Mouse (Mus musculus) embryo, embryonic 10 days (tissue): Measurements from ENCODE around the gene Mecom.
A peak's percentile ranks its signal among the peaks of the same experiment; 100 is the strongest.

Experiments
- DNase-seq: peaks from one replicate; pipeline ENCODE4 v3.0.0-alpha.2; 2015; ENCODE audit warnings: low spot score

Mecom gene

DNA sequence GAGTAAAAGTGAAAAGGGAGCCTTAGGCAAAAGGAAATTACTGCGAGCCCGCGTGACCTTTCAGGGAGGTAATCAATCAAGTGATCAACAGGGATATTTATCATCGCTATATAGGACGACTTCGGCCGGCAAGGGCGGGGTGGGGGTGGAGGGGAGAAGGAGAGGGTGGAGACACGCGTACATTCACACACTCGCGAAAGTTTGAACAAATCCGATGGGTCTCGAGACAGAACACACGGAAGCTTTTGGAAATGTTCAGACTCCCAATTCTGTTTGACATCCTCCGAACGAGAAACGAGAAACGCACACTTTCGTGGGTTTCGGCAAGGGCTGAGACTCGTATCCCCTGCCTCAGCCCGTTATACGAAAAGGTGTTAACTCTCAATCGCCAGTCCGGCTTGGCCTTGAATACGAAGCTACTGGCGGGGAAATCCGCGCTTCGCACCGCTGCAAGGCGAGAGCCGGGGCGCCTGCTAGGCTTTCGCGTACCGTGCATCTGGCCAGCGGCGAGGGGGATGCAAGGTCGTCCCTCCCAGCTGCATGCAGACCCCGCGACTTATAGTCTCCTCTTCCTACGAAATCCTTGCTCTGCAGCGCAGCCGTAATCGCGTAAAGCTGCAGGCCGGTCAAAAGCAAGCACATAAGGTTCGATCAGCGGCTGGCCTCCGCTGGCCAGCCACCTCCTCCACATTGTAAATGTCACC lies 33.6 kb downstream of the Mecom start:
- DNase-seq = peak; percentile 75

DNA sequence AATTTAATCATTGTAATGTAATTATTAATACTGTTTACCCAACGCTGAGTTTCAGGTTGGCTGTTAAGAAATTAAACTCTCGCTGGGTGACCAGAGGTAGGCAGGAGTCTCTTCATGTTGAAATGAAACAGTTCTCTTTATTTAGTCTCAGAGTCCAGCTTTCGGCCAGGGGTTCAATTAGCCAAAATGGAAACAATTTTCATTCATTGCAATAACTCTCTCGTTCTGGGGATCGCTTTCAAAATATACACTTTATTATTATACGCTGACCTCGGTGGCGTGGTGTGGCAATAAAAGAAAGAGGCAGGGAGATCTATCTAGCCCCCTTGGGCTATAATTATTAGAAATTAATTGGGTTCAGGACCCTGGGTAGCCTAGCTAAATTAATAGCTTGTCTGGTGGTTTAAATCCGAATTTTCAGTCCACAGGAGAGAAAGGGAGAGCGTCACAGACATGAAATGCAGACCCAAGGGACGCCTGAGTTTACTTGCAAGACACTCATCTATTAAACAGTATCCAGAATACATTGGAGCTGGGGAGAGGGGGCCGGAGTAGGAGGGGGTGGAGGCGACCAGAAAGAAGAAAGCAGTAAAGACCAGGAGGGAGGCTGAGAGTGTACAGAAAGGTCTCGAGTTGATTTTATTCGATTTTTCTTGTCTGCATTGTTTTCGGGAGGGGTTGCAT lies 34.4 kb downstream of the Mecom start:
- peak; percentile 33 for DNase-seq

DNA sequence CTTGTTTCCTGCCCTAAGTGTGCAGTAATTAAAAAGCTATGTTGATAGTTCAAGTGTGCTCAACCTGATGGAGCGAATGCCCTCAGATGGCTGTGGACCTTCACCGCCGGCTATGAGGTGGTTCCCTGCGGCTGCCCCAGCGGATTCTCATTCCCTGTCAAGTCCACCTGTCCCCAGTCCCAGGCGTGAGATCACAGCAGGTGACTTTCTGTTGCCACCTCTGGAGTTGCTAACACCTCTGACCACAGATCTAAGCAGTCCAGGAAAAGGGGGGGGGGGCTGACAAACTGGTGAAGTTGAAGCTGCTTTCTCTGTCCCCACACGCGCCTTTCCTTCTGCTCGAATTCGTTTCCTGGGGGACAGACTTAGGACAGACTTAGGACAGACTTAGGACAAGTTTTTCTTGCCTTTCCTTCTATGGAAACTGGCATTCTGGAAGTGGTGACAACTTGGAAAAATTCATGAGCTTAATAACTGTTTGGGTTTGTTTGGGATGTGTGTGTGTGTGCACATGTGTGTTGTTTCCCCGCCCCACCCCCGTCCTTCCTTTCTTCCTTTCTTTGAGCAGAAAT lies 35.3 kb downstream of the Mecom start:
- peak; percentile 38 for DNase-seq

DNA sequence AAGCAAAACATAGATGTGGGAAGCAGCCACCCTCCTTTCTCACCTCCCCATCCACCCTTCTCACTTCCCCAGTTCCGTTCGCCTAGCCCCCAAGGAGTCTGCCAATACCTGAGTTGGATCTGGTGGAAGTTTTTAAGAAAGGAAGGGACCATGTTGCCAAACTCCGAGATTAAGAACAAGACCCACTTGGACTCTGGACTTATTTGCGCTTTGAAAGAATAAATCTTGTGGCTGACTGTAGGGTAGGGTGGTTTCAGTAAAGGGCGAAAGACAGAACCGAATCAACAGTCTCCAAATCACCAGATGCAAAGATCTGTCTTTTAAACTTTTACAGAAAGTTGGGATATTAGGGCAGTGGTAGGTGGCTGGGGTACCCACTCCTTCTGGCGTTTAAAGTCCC lies 36.0 kb downstream of the Mecom start:
- no peak for DNase-seq

DNA sequence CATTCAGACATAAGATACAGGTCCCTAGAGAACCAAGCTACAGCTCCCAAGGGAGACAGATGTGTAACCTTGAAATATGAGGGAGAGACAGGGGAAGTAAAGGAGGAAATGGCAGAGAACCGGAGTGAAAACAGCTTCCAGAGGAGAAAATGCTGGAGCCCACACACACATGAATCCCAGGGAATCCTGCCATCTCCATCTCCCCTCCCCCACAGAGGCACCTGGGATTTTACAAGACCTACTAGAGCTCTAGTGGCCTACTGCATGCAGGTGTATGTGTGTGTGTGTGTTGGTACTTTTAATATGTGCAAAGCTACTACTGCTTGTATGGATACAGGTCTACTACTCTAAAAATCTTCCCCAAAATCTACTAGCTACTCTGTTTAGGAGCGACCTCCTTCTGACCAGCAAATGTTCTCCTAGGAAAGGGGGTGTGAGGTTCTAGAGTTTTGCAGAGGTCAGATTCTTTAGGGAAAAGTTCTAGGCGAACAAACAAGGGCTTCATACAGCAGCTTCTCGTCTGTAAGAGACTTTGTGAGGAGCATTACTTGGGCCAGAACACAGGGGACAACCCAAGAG lies 36.7 kb downstream of the Mecom start:
- no peak for DNase-seq

DNA sequence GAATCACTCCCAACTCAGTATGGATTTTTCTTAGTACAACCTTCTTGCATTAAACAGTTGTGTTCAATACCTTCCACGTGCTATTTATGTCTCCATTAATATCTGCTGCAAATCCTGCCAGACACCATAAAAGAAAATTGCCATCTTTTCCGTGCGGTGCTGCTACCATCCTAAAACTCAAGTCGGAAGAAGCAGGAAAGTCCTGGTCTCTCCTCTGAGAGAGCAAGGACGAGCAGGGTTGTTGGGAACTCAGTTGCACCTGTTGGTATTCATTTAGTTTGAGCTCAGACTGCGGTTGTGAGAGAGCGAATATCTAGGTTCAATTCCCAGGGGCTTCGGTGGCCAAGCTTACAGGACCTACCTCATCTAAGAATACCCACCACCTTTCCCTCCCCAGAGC lies 37.2 kb downstream of the Mecom start:
- DNase-seq = no peak

DNA sequence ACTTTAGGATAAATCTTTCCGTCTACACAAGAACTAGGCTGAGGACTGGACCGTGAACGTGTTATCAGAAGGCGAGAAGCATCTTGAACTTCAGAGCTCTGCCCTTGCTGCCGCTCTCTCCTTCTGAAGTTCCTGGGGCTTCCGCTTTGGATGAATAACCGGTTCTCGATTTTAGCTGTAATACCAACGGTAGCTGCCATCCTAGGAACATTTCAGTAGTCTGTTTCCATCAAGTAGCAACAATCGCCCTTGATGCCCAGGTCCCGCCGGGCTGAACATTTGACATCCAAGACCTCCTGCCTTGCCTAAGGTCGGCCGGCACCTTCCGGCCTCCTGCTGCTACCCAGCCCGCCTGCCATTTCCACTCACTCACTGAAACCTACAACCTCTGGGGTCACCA lies 37.7 kb downstream of the Mecom start:
- DNase-seq = peak; percentile 59

DNA sequence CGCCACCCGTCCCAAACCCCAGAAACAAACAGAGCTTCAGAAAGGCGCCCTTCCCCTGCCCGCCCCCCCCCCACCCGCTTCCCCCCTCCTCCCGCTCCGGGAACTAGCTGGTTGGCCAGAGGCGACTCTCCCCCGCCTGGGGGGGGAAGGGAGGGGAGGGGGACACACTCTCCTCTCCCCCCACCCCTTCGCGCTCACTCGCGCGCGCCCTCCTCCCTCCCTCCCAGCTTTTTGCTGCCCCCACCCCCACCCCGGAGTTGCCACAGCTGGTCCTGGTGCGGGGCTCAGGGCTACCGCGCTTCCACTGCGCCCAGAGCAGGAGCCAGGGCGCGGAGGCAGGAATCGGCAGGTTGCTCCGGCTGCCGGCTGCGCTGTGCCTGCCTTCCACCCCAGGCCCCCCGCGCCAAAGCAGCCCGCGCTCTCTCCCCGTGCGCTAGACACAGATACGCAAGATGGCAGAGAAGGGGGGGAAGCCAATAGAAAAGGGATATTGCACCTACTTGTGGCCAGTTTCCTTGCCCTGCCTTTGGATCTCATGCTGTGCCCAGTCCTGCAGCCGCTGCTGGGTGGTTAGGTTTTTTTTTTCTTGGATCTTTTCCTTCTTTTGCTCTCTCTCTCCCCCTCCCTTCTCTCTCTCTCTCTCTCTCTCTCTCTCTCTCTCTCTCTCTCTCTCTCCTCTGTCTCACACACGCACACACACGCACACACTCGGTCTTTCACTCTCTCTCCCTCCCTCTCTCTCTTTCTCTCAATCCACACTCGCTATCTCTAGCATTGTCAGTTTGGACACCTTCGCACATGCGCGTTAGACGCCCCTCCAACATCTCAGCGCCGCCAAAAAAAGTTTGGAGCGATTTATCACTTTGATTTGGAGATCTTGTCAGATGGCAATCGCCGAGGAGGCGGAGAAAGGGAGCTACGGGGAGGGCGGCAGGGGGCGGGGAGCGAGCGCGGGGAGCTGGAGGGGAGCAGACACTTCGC lies 38.6 kb downstream of the Mecom start:
- peak; percentile 77 for DNase-seq

DNA sequence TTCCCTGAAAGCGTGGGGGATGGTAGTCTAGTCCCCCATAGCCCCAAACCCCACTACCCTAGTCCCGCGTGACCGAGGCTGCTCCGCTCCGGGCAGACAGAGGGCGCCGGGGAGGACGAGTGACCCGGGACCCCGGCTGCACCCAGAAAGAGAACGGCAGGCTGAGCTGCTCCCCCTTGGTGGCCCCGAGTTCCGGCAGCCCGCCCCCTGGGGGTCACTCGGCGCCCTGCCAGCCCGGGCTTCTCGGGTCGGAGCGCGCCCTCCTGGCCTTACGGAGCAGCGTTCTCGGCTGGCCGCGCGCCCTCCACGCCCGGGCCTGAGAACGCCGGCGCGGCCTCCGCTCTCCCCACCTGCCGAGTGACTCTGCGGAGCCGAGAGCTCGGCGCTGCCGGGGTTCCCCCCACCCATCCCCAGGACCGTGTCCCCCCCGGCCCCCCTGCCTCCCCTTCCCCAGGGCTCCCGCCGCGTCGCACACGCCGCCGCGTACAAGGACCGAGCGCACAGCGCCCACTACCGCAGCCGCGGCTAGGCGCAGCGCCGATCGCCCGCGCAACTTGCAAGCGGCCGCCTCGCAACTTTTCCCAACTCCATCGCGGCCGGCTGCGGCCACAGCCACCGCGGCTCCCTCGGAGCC lies 39.4 kb downstream of the Mecom start:
- peak; percentile 84 for DNase-seq

DNA sequence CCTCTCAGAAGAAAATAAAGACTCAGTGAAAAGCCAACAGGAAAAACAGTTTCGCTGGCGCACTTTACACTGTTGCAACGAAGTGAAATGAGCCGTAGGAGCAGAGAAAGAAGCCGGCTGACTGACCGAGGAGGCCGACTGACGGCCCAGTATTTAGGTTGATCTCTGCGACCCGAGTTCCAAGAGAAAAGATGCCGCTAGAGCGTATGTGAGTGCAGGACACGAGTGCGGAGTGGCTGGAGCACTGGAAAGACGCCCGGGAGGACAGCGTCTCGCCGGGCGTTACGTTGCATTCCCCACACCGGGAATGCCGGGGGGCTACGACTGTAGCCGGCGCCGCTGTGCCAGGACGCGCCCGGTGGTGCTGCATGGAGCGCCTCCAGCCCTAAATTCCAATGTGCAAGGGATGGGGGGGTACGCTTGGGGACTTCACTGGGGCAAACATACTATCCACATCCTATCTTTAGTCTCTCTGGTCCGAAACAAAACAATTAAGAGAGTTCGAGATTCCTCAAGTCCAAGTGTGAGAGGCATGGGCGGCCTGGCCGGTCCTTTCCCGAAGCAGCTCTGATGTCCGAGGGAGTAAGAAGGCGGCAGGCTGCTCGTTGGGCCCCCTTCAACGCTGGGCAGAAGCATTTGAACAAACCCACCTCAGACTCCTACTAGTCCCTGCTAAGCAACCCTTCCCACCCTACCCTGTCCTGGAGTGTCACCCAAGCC lies 40.1 kb downstream of the Mecom start:
- no peak for DNase-seq

DNA sequence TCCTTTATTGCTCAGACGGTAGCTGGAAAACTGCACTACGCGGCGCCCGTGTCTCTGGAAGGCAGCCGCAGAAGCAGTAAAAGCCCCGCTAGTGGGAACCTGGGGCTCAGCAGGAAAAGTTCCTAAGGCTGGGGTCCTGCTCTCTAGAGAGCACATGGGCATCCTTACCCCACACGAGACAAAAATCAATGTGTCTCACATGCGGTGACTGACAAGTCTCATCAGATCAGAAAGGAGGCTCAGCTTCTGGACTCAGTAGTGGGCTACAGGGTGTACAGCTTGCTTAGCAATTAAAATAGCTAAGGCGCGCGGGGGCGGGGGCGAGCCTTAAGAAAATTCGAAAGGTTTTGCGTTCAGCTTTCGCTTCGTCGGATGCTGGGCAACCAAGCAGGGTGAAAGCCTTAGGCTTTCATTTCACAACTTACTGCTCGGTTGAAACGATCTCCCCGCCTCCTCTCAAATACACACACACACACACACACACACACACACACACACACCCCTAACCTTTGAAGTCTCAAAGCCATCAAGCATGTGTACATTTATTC lies 40.7 kb downstream of the Mecom start:
- DNase-seq = peak; percentile 58

DNA sequence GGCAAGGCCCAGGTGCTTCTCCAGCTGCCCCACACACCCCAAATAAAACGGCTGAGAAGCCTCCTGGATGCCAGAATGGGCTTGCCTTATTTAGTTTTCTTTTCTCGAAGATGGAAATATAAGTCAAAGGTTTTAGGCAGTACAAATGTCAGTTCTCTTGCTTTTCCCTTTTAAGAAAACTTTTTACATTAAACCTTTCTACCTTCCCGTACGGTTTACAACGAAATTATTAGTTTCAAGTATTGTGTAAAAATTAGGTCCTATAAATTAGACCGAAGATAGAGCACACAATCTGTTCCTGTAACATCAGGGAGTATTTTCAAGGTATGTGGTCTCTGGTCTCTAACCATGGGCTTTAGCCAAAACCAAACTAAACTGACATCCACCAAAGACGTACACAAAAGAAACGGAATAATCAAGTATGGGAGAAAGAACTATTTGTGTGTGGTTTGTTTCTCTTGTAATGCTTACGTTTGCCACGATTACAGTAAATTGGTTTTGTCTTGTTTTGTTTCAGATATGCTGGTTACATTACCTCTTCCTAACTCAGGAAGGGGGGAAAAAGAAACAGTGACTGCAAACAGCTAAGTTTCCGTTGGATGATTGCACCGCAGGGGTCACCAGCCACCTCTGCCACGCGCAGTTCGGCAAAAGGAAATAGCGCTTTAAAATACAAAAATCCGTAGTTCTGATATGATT lies 41.3 kb downstream of the Mecom start:
- DNase-seq = no peak

DNA sequence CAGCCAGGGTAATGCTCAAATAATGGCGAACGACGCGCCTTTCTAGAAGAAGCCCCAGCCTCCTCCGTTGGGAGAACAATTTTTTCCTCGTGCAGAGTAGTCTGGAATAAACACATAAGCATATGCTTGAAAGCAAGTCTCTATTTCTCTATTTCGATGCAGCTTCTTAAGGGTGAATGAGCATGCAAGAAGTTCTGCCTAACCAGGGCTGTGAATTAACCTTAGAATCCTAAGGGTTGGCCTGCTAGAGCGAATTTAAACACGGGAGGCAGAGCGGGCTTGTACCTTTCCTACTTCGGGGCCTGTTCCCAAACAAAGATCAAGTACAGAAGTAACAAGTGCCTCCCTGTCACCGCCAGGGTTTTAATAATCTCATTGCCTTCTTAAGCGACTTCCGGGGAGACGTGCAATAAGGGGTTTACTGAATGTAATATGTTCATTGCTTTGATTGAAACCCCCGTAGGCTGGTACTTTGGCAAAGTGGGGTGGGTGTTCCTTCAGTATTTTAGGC lies 42.0 kb downstream of the Mecom start:
- DNase-seq = peak; percentile 42

DNA sequence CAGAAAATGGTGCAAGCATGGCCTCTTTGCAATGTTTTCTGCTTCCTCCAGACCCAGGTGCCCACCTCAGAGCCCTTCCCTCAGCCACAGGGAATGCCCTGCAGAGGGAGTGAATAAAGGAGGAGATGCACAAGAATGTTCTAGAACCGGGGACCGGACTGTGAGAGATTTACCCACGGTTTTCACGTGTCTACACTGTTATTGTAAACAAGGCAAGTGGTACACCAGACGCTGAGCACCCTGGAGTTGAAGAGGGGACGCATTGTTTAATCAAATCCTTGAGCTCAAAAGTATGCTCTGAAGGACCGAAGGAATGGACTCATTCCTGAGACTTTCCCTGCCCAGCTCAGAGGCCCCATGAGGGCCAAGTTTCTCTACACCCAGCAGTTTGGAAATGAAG lies 43.2 kb downstream of the Mecom start:
- DNase-seq = no peak

DNA sequence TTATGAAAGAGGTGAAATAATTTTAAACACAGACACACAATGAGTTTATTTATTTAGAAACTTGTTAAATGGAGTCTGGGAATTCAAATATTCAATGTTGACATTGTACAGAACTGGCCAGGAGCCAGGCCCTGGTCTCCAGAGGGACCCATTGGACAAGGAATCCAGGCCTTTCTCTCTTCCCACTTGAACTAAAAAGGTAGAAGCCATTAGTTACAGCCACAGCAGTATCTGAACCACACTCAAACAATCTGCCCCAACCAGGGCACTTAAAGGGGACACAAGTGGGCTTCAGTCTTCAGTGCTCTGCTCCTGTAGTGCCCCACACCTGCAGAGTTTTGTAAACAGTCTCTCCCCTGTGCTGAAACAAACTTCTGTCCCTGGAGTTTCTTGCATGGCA lies 44.0 kb downstream of the Mecom start:
- DNase-seq = no peak

DNA sequence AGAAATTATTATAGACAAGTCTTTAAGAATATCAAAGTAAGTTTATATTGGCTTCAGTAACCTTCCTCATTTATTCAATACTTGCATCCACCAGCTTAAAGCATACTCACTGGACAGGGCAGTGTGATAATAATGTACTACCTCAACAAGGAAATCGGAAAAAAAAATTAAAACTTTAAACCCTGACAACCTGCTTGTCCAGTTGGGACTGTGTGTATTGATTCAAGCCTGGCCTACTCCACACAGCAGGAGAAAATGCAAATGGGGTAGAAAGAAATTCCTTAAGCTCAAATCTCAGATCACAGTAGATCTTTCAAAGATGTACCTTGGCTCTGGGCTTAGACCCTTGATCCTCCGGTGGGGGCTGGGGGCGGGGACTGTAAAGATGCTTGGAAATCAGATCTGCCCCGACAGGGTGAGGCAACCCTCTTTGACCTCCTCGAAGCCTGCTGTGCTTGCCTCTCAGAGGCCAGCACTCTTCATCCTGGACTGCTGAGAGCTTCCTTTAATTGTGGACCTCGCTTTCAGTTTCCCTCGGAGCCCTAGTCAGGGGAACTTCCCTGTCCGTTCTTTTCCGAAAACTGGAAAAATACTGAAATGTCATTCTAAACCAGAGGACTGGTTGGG lies 49.5 kb downstream of the Mecom start:
- peak; percentile 43 for DNase-seq

DNA sequence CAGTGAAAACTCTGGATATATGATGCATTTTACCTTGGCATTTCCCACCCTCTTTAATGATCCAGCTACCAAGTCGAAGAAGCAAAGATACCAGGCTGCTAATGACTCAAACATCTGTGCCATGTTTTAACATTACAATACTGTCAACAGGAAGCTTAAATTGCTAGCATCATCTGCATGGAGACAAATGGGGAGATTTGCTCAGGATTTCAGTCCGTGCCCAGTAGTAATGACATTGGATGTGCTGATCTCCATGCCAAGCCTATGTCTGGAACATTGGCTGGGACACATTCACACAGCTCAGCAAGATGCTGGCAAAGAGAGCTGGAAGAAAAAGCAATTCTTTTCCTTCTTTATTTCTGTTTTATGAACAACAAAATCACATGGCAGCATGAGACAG lies 53.4 kb downstream of the Mecom start:
- DNase-seq = no peak

DNA sequence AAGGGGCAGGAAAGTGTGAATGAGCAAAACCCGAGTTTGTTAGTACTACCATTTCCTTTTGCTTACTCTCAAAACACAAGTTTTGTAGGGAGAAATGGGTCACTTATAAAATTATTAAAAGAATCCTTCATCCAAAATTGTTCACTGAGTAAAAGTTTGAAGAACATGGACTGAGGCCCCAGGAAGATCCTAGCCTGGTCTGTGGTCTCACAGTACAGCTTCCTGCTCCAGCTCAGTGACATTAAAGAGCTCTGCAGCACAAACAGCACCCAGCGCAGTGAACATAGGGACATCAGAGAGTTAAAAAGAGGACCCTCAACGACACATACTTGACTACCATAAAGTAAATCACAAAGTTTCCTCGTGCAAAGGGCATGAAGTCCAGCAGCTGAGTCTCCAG lies 59.0 kb downstream of the Mecom start:
- no peak for DNase-seq

DNA sequence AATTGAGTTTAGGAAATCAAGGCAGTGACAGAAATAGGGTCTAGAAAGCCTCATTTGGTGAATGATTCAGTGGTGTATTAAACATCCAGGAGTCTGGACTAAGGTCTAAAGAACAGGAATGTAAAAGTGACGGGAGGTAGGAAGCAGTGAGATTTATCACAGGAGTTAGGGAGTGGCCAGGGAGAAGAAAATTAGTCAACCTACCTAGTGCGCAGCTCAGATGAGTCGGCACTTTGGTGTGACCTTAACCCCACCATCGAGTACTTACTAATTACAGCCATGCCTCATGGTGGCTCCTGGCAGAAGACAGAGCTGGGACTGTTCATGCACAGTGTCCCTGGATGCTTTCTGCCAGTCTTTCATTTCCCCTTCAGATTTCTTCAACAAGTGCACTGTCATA lies 61.4 kb downstream of the Mecom start:
- DNase-seq = no peak
